Mouse (Mus musculus) liver, embryonic 14.5 days (tissue): ENCODE measurements at regions not wholly inside any gene's neighbourhood (a gene's known extent, or its start where the extent isn't known, plus 50 kb on each side); places are given as distances from the start of the nearest gene placed in this dataset.

Source experiments
- CTCF ChIP-seq: IDR thresholded peaks from 2 replicates; pipeline ENCODE4 v1.5.1; 2016; ENCODE audit warnings: antibody characterized with exemption, low read depth, control low read depth
- EP300 ChIP-seq: IDR thresholded peaks from 2 replicates; pipeline ENCODE4 v1.6.1; 2016; ENCODE audit warnings: antibody characterized with exemption, low read depth

DNA sequence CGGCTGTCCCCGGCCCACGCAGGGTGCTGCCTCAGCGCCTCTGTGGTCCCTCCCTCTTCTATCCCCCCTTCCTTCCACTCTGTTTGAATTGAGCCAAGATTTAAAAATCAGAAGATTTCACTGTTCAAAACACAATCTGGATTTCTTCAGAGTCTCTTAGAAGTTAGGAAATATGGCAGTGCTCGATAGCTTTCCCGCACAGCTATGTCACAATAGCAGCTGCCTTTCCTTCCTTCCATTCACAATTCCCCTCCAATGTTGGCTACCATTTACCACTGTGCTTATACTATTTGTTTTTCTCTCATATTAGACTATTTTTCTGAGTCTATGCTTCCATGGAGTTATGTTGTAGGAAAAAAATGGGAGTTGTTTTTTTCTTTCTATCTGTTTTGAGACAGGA is 63.7 kb upstream of the Xiap start:
- TF ChIP-seq CTCF (no peak), EP300 (no peak)
